Mouse (Mus musculus): ENCODE measurements around the gene Asb6. TPM values are rescaled to one million over a fixed set of nuclear protein-coding genes. Genes with fewer than 3 reads are reported as not detected.
A peak's percentile ranks its signal among the peaks of the same experiment; 100 is the strongest.

The Asb6 gene
- polyA plus RNA-seq, 1 experiment, result 97.6 TPM

- 97% methylated on average over 3 of the region's 3 CpGs for WGBS
- H3K4me3 ChIP-seq (ENCODE audit: control insufficient read depth, insufficient read depth, low read length), result no peak within 1 kb of the TSS
- DNase-seq, result no peak
- TF ChIP-seq CTCF (IDR thresholded peaks at IDR 0.05; ENCODE audit: borderline replicate concordance, control insufficient read depth, extremely low read depth, insufficient read depth, low read length, poor library complexity), result no peak
- TF ChIP-seq POLR2A (IDR thresholded peaks at IDR 0.05; ENCODE audit: control insufficient read depth, extremely low read depth, insufficient read depth, low read length, poor library complexity), result no peak
- no peaks in the 10 kb centered on the region for H3K36me3 ChIP-seq (ENCODE audit: control insufficient read depth, insufficient read depth, low read length)
- H3K4me1 ChIP-seq (replicated peaks; ENCODE audit: control insufficient read depth, insufficient read depth, low read length), result peaks cover 26% of the 10 kb centered on the region
- H3K27me3 ChIP-seq (ENCODE audit: control insufficient read depth, insufficient read depth, low read length), result no peaks in the 10 kb centered on the region; the same call in 1 of the 2 replicates
- H3K27ac ChIP-seq (ENCODE audit: control insufficient read depth, insufficient read depth, low read length), result no peak within 1 kb of the TSS
Measured at GRCm38 (mm10) chr2:30803604-30804003, 26.5 kb downstream of the Asb6 start, which contains the start of gene 1700001O22Rik. TSS of gene 1700001O22Rik (minus strand) at chr2:30803661.

GRCm38 (mm10) chr2:30801067-30801852 is 28.9 kb downstream of the Asb6 start:
- peak; percentile 35 for DNase-seq

GRCm38 (mm10) chr2:30800671-30801066 is 29.5 kb downstream of the Asb6 start:
- Histone ChIP-seq H3K27me3 (ENCODE audit: control insufficient read depth, insufficient read depth, low read length) (no peaks in the 10 kb centered on the region; the same call in 1 of the 2 replicates), H3K36me3 (ENCODE audit: control insufficient read depth, insufficient read depth, low read length) (no peaks in the 10 kb centered on the region), H3K4me3 (ENCODE audit: control insufficient read depth, insufficient read depth, low read length) (0 out of 2 replicates have a peak overlapping the region, but pooled peaks have one; percentile 40), H3K4me1 (replicated peaks; ENCODE audit: control insufficient read depth, insufficient read depth, low read length) (peaks cover 26% of the 10 kb centered on the region), H3K27ac (ENCODE audit: control insufficient read depth, insufficient read depth, low read length) (no peak overlapping the region)
- no peak for TF ChIP-seq CTCF (IDR thresholded peaks at IDR 0.05; ENCODE audit: borderline replicate concordance, control insufficient read depth, extremely low read depth, insufficient read depth, low read length, poor library complexity)
- TF ChIP-seq POLR2A (IDR thresholded peaks at IDR 0.05; ENCODE audit: control insufficient read depth, extremely low read depth, insufficient read depth, low read length, poor library complexity), result no peak
- WGBS, result 53% methylated on average over 7 of the region's 7 CpGs
- DNase-seq, result no peak

More at GRCm38 (mm10) chr2:30801067-30801852, 28.9 kb downstream of the Asb6 start:
- H3K4me1 ChIP-seq (replicated peaks; ENCODE audit: control insufficient read depth, insufficient read depth, low read length), result peaks cover 20% of the 10 kb centered on the region
- no peaks in the 10 kb centered on the region; the same call in 1 of the 2 replicates for H3K27me3 ChIP-seq (ENCODE audit: control insufficient read depth, insufficient read depth, low read length)
- H3K4me3 ChIP-seq (ENCODE audit: control insufficient read depth, insufficient read depth, low read length), result peak overlapping the region; percentile 40
- no peak overlapping the region for H3K27ac ChIP-seq (ENCODE audit: control insufficient read depth, insufficient read depth, low read length)
- TF ChIP-seq CTCF (IDR thresholded peaks at IDR 0.05; ENCODE audit: borderline replicate concordance, control insufficient read depth, extremely low read depth, insufficient read depth, low read length, poor library complexity) (0 out of 2 replicates have a peak, but pooled peaks have one; percentile 8), POLR2A (IDR thresholded peaks at IDR 0.05; ENCODE audit: control insufficient read depth, extremely low read depth, insufficient read depth, low read length, poor library complexity) (0 out of 2 replicates have a peak, but pooled peaks have one; percentile 25)
- WGBS, result under 1% methylated on average over 77 of the region's 77 CpGs
- no peaks in the 10 kb centered on the region for H3K36me3 ChIP-seq (ENCODE audit: control insufficient read depth, insufficient read depth, low read length)

- no peak overlapping the region for H3K4me3 ChIP-seq (ENCODE audit: control insufficient read depth, insufficient read depth, low read length)
- no peaks in the 10 kb centered on the region; the same call in 1 of the 2 replicates for H3K27me3 ChIP-seq (ENCODE audit: control insufficient read depth, insufficient read depth, low read length)
- DNase-seq, result no peak
- TF ChIP-seq POLR2A (IDR thresholded peaks at IDR 0.05; ENCODE audit: control insufficient read depth, extremely low read depth, insufficient read depth, low read length, poor library complexity), result no peak
- no peak for TF ChIP-seq CTCF (IDR thresholded peaks at IDR 0.05; ENCODE audit: borderline replicate concordance, control insufficient read depth, extremely low read depth, insufficient read depth, low read length, poor library complexity)
- H3K36me3 ChIP-seq (ENCODE audit: control insufficient read depth, insufficient read depth, low read length), result no peaks in the 10 kb centered on the region
- whole genome bisulfite sequencing, result 93% methylated on average over 3 of the region's 3 CpGs
- H3K27ac ChIP-seq (ENCODE audit: control insufficient read depth, insufficient read depth, low read length), result no peak overlapping the region
- H3K4me1 ChIP-seq (replicated peaks; ENCODE audit: control insufficient read depth, insufficient read depth, low read length), result peaks cover 26% of the 10 kb centered on the region
Measured at GRCm38 (mm10) chr2:30799456-30799855, 30.7 kb downstream of the Asb6 start.

- peaks cover 20% of the 10 kb centered on the region for H3K4me1 ChIP-seq (replicated peaks; ENCODE audit: control insufficient read depth, insufficient read depth, low read length)
- no peaks in the 10 kb centered on the region; the same call in 1 of the 2 replicates for H3K27me3 ChIP-seq (ENCODE audit: control insufficient read depth, insufficient read depth, low read length)
- peak; percentile 82 for DNase-seq
- no peaks in the 10 kb centered on the region for H3K36me3 ChIP-seq (ENCODE audit: control insufficient read depth, insufficient read depth, low read length)
- peak overlapping the region; percentile 39 for H3K4me3 ChIP-seq (ENCODE audit: control insufficient read depth, insufficient read depth, low read length)
- 0 out of 2 replicates have a peak, but pooled peaks have one; percentile 23 for TF ChIP-seq POLR2A (IDR thresholded peaks at IDR 0.05; ENCODE audit: control insufficient read depth, extremely low read depth, insufficient read depth, low read length, poor library complexity)
- no peak for TF ChIP-seq CTCF (IDR thresholded peaks at IDR 0.05; ENCODE audit: borderline replicate concordance, control insufficient read depth, extremely low read depth, insufficient read depth, low read length, poor library complexity)
- H3K27ac ChIP-seq (ENCODE audit: control insufficient read depth, insufficient read depth, low read length), result no peak overlapping the region
- WGBS, result 2% methylated on average over 11 of the region's 11 CpGs
Measured at GRCm38 (mm10) chr2:30796382-30796781, 33.8 kb downstream of the Asb6 start.

GRCm38 (mm10) chr2:30795889-30796275 is 34.3 kb downstream of the Asb6 start:
- no peak overlapping the region for H3K27ac ChIP-seq (ENCODE audit: control insufficient read depth, insufficient read depth, low read length)
- no peaks in the 10 kb centered on the region for H3K27me3 ChIP-seq (ENCODE audit: control insufficient read depth, insufficient read depth, low read length)
- DNase-seq, result peak; percentile 7
- WGBS, result 79% methylated on average over 5 of the region's 5 CpGs
- no peak overlapping the region for H3K4me3 ChIP-seq (ENCODE audit: control insufficient read depth, insufficient read depth, low read length)
- H3K4me1 ChIP-seq (replicated peaks; ENCODE audit: control insufficient read depth, insufficient read depth, low read length), result peaks cover 15% of the 10 kb centered on the region
- TF ChIP-seq CTCF (IDR thresholded peaks at IDR 0.05; ENCODE audit: borderline replicate concordance, control insufficient read depth, extremely low read depth, insufficient read depth, low read length, poor library complexity) (no peak), POLR2A (IDR thresholded peaks at IDR 0.05; ENCODE audit: control insufficient read depth, extremely low read depth, insufficient read depth, low read length, poor library complexity) (no peak)
- H3K36me3 ChIP-seq (ENCODE audit: control insufficient read depth, insufficient read depth, low read length), result no peaks in the 10 kb centered on the region

Data from thymus, adult 2 months (tissue).